Comparison of ENCODE assay signal across 13 mouse cellular contexts in the genomic region with DNA sequence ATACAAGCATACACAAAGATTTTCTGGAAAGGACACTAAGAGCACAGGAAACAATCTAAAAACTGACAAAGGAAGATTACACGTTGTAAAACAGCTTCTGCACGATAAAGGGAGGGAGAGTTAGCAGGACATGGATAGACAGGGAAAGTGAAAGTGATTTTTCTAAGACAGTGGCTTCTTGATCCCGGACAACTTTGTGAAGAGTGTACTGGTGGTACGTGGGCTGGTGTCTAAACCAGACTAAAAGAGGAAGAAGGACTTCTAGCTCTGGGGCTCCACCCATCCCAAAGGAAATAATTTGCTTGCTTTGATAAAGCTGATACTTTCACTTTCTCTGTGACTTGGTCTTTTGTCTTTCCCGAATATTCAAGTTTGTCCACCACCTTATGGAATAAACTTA. TPM values are rescaled to one million over a fixed set of nuclear protein-coding genes. Genes with fewer than 3 reads are reported as not detected.
DNase-seq lines count a peak whose midpoint lies in the region; ATAC-seq and TF ChIP-seq lines count a peak whose summit lies in the region.
"Had no signal": no experiment of that assay in that cellular context is flagged by ENCODE, and none has a peak within 500 bp of the region (broad histone marks: within the 10 kb centered on the region; RNA-seq: fewer than 3 reads in every experiment).

No protein-coding gene starts in this region.

- intact Hi-C loops in gastrocnemius, adult 2 months (cut with DNase I) = no loop called here
- intact Hi-C loops in left cerebral cortex, postnatal 10 days (cut with DNase I) = no loop called here

- H3K4me2 ChIP-seq in liver, postnatal 0 days (ENCODE audit: low read depth, low read length) = peak overlapping the region; percentile 4; the same call in 1 of the 2 replicates

- peak overlapping the region; percentile 24 for H3K27ac ChIP-seq in gastrocnemius, adult 2 months
- no peak overlapping the region for H3K27ac ChIP-seq in liver, postnatal 0 days (ENCODE audit: low read depth)

- H3K4me3 ChIP-seq in gastrocnemius, adult 2 months = peak overlapping the region; percentile 39
- peak overlapping the region; percentile 11; the same call in 1 of the 2 replicates for H3K4me3 ChIP-seq in liver, postnatal 0 days (ENCODE audit: low read depth, low read length)

- TF ChIP-seq CTCF in gastrocnemius, adult 2 months (IDR thresholded peaks at IDR 0.05) = no peak
- TF ChIP-seq CTCF in liver, postnatal 0 days (IDR thresholded peaks at IDR 0.05; ENCODE audit: low read depth) = no peak

- 27% methylated on average over 5 of the region's 5 CpGs for WGBS in liver, postnatal 0 days (ENCODE audit: insufficient replicate concordance)

- H3K9me3 ChIP-seq in liver, postnatal 0 days (ENCODE audit: low read length) = no peaks in the 10 kb centered on the region

- no peak for ATAC-seq in liver, postnatal 0 days

- no peak overlapping the region for H3K9ac ChIP-seq in liver, postnatal 0 days (replicated peaks)

- H3K27me3 ChIP-seq in liver, postnatal 0 days (ENCODE audit: insufficient read depth, low read length) = no peaks in the 10 kb centered on the region

- H3K36me3 ChIP-seq in liver, postnatal 0 days (replicated peaks; ENCODE audit: insufficient read depth, low read length) = no peaks in the 10 kb centered on the region

- TF ChIP-seq EP300 in liver, postnatal 0 days (IDR thresholded peaks at IDR 0.05; ENCODE audit: low read depth) = no peak

- no peak for DNase-seq in gastrocnemius, adult 2 months
- no peak for DNase-seq in gastrocnemius, adult 18-20 months (ENCODE audit: low spot score)
- peak; percentile 20 to 47 for DNase-seq in spleen, postnatal 36 days (ENCODE audit: low spot score in 2 of 2)
- DNase-seq in spleen, postnatal 4 days (ENCODE audit: low spot score in 2 of 2) = no peak
- no peak for DNase-seq in liver, postnatal 0 days
- DNase-seq in left cerebral cortex, postnatal 10 days (ENCODE audit: extremely low spot score in 1 of 2, low spot score in 2 of 2) = no peak
- DNase-seq in embryo, embryonic 11 days = no peak
- no peak for DNase-seq in gastrocnemius, postnatal 4 days (ENCODE audit: low spot score in 2 of 2)
- DNase-seq: cerebellum, postnatal 25 days; thymus, postnatal 14 days had no signal

- no peaks in the 10 kb centered on the region for H3K4me1 ChIP-seq in liver, postnatal 0 days (ENCODE audit: insufficient read depth)

RNA-seq across cellular contexts. Expression of a gene that starts 7.1 kb away (rescaled TPM):
- total RNA-seq in gastrocnemius, adult 2 months (2021) = under 1 TPM; 0.14 to 0.26 TPM
- under 1 TPM in 1 of 2 experiments, not detected in 1; 0.30 TPM for total RNA-seq in gastrocnemius, adult 18-20 months (2021)
- polyA plus RNA-seq in liver, postnatal 0 days (2015; fragmentation: Nextera tagmentation; extraction: Ambion mirVana) = 0.09 and 0.29 TPM in 2 replicates
- 1 to 10 TPM; 3.2 to 3.5 TPM for total RNA-seq in left cerebral cortex, postnatal 10 days (2021)
- total RNA-seq in gastrocnemius, postnatal 4 days (2021) = under 1 TPM; 0.18 to 0.34 TPM
- total RNA-seq: monocyte, adult 5-6 weeks had no signal
- polyA plus RNA-seq: C2C12; spleen, adult 2 months had no signal

Comparison
In these comparisons a context has a peak if more than half of its experiments do, and no peak if none do; other contexts are left out.
1. DNase-seq: peak in spleen, postnatal 36 days (2 of 2); none in gastrocnemius, adult 2 months (single experiment), gastrocnemius, adult 18-20 months (single experiment), spleen, postnatal 4 days (0 of 2), liver, postnatal 0 days (single experiment), left cerebral cortex, postnatal 10 days (0 of 2), embryo, embryonic 11 days (single experiment) and gastrocnemius, postnatal 4 days (0 of 2).